Mouse (Mus musculus) forebrain, embryonic 12.5 days (tissue): Measurements from ENCODE around the gene Grin3b. TPM values are rescaled to one million over a fixed set of nuclear protein-coding genes. Genes with fewer than 3 reads are reported as not detected.

Experiments used
- ATAC-seq: fragments of 200-750 bp; cut with Nextera tagmentation; 2 replicates; pipeline ENCODE4 v1.8.0; 2017; ENCODE audit warnings: moderate TSS enrichment; ENCODE audit not compliant: low FRiP score
- H3K27ac ChIP-seq: fragments of 300-500 bp; sonication (generic); 2 replicates; pipeline ENCODE4 v1.5.1; 2016; ENCODE audit warnings: mild to moderate bottlenecking
- H3K27me3 ChIP-seq: fragments of 300-500 bp; sonication (generic); 2 replicates; pipeline ENCODE4 v1.6.1; 2016; ENCODE audit warnings: mild to moderate bottlenecking
- H3K36me3 ChIP-seq: fragments of 300-500 bp; sonication (generic); replicated peaks from 2 replicates; pipeline ENCODE4 v1.6.1; 2016; ENCODE audit warnings: mild to moderate bottlenecking
- H3K4me1 ChIP-seq: fragments of 300-500 bp; sonication (generic); 2 replicates; pipeline ENCODE4 v1.6.1; 2016
- H3K4me2 ChIP-seq: fragments of 300-500 bp; sonication (generic); 2 replicates; pipeline ENCODE4 v1.6.1; 2016; ENCODE audit warnings: mild to moderate bottlenecking, moderate library complexity
- H3K4me3 ChIP-seq: fragments of 300-500 bp; sonication (generic); replicated peaks from 2 replicates; pipeline ENCODE4 v1.5.1; 2016; ENCODE audit warnings: mild to moderate bottlenecking
- H3K9ac ChIP-seq: fragments of 300-500 bp; sonication (generic); 2 replicates; pipeline ENCODE4 v1.6.1; 2016; ENCODE audit warnings: mild to moderate bottlenecking
- H3K9me3 ChIP-seq: fragments of 300-500 bp; sonication (generic); 2 replicates; pipeline ENCODE4 v1.6.1; 2016
- WGBS: fragments of 180-500 bp; shearing (Covaris S2); methylation state at CpG from one replicate; pipeline ENCODE4 v1.1.7; 2016; 5-methylcytosine and 5-hydroxymethylcytosine counted together
- polyA plus RNA-seq: library from polyadenylated mRNA; unstranded; fragments of >200 nt; fragmentation: Nextera tagmentation; extraction: Ambion mirVana; gene quantifications from 2 replicates; pipeline ENCODE4 v1.2.1, GENCODE M21; 2016

The Grin3b gene
- polyA plus RNA-seq, 1 experiment from 2014 or later = 0.46 TPM

- no peaks in the 10 kb centered on the region for H3K36me3 ChIP-seq
- H3K27me3 ChIP-seq = peaks cover 43% of the 10 kb centered on the region
- ATAC-seq = peak; percentile 82
- peaks cover 21% of the 10 kb centered on the region for H3K4me1 ChIP-seq
- no peaks in the 10 kb centered on the region for H3K9me3 ChIP-seq
- peak overlapping the region; percentile 47 for H3K4me3 ChIP-seq
- H3K4me2 ChIP-seq = peak overlapping the region; percentile 76
- peak overlapping the region; percentile 50 for H3K9ac ChIP-seq
- H3K27ac ChIP-seq = peak overlapping the region; percentile 60
- 0% methylated on average over 35 of the region's 35 CpGs for WGBS
These were observed 26.7 kb downstream of the Grin3b start for GRCm38 (mm10) chr10:79997034-79997760.

GRCm38 (mm10) chr10:79997819-79998218 is 27.3 kb downstream of the Grin3b start:
- 0 out of 2 replicates have a peak, but pooled peaks have one; percentile 28 for ATAC-seq
- 6% methylated on average over 15 of the region's 15 CpGs for WGBS
- Histone ChIP-seq H3K4me1 (peaks cover 21% of the 10 kb centered on the region), H3K9me3 (no peaks in the 10 kb centered on the region), H3K27ac (no peak overlapping the region), H3K36me3 (no peaks in the 10 kb centered on the region), H3K9ac (peak overlapping the region; percentile 50), H3K4me3 (peak overlapping the region; percentile 47), H3K27me3 (peaks cover 50% of the 10 kb centered on the region), H3K4me2 (peak overlapping the region; percentile 76)

GRCm38 (mm10) chr10:80001945-80002344 is 31.4 kb downstream of the Grin3b start:
- Histone ChIP-seq H3K9me3 (no peaks in the 10 kb centered on the region), H3K36me3 (no peaks in the 10 kb centered on the region), H3K27ac (no peak overlapping the region), H3K4me1 (peaks cover 22% of the 10 kb centered on the region), H3K27me3 (peaks cover 76% of the 10 kb centered on the region), H3K9ac (no peak overlapping the region), H3K4me3 (no peak overlapping the region), H3K4me2 (no peak overlapping the region)
- ATAC-seq = no peak
- 72% methylated on average over 9 of the region's 9 CpGs for WGBS

DNA sequence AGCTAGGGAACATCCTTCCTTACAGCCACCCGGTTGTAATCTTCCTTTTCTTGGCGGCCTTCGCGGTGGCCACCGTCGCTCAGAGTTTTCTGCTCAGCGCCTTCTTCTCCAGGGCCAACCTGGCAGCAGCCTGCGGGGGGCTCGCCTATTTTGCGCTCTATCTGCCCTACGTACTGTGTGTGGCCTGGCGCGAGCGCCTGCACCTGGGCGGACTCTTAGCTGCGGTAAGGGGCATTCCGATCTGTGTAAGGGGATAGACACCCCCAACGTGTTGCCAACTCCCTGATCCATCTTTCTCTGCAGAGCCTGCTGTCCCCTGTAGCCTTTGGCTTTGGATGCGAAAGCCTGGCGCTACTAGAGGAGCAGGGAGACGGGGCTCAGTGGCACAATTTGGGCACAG is 32.3 kb downstream of the Grin3b start:
- peaks cover 80% of the 10 kb centered on the region for H3K27me3 ChIP-seq
- H3K9ac ChIP-seq = no peak overlapping the region
- no peak overlapping the region for H3K27ac ChIP-seq
- H3K9me3 ChIP-seq = no peaks in the 10 kb centered on the region
- 18% methylated on average over 21 of the region's 21 CpGs for whole genome bisulfite sequencing
- no peak for ATAC-seq
- H3K4me2 ChIP-seq = no peak overlapping the region
- no peak overlapping the region for H3K4me3 ChIP-seq
- H3K4me1 ChIP-seq = peaks cover 13% of the 10 kb centered on the region
- no peaks in the 10 kb centered on the region for H3K36me3 ChIP-seq

GRCm38 (mm10) chr10:80003374-80004232 is 33.1 kb downstream of the Grin3b start:
- Histone ChIP-seq H3K36me3 (no peaks in the 10 kb centered on the region; the same call in 1 of the 2 replicates), H3K27me3 (peaks cover 72% of the 10 kb centered on the region), H3K9ac (no peak overlapping the region), H3K4me2 (no peak overlapping the region), H3K9me3 (no peaks in the 10 kb centered on the region), H3K4me3 (no peak overlapping the region), H3K27ac (no peak overlapping the region), H3K4me1 (peaks cover 6% of the 10 kb centered on the region; the same call in 1 of the 2 replicates)
- WGBS = 65% methylated on average over 9 of the region's 9 CpGs
- no peak for ATAC-seq

GRCm38 (mm10) chr10:80004233-80004705 is 33.8 kb downstream of the Grin3b start:
- no peak overlapping the region for H3K4me3 ChIP-seq
- no peak overlapping the region for H3K27ac ChIP-seq
- H3K9ac ChIP-seq = no peak overlapping the region
- H3K27me3 ChIP-seq = peaks cover 65% of the 10 kb centered on the region
- H3K36me3 ChIP-seq = peaks cover 2% of the 10 kb centered on the region; the same call in 1 of the 2 replicates
- WGBS = 88% methylated on average over 8 of the region's 8 CpGs
- peaks cover 6% of the 10 kb centered on the region; the same call in 1 of the 2 replicates for H3K4me1 ChIP-seq
- ATAC-seq = no peak
- H3K9me3 ChIP-seq = no peaks in the 10 kb centered on the region
- no peak overlapping the region for H3K4me2 ChIP-seq

DNA sequence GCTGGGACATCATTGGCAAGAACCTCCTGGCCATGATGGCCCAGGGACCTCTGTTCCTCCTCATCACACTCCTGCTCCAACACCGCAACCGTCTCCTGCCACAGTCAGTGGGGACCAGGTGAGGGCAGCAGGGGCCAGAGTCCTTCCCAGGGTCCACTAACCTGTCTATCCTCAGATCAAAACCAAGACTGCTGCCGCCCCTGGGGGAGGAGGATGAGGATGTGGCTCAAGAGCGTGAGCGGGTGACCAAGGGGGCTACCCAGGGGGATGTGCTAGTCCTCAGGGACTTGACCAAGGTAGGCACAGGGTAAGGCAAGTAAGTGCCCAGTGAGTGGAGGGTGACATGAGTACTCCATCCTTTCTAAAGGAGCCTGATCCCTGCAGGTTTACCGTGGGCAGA is 41.2 kb downstream of the Grin3b start:
- Histone ChIP-seq H3K9ac (no peak overlapping the region), H3K4me2 (no peak overlapping the region), H3K9me3 (peaks cover 18% of the 10 kb centered on the region), H3K27me3 (peaks cover 64% of the 10 kb centered on the region), H3K27ac (no peak overlapping the region), H3K4me1 (no peaks in the 10 kb centered on the region), H3K4me3 (no peak overlapping the region), H3K36me3 (peaks cover 16% of the 10 kb centered on the region)
- WGBS = 87% methylated on average over 6 of the region's 6 CpGs
- ATAC-seq = no peak

- H3K4me1 ChIP-seq = no peaks in the 10 kb centered on the region
- no peak for ATAC-seq
- H3K4me2 ChIP-seq = no peak overlapping the region
- no peak overlapping the region for H3K27ac ChIP-seq
- no peak overlapping the region for H3K9ac ChIP-seq
- WGBS = 29% methylated on average over 25 of the region's 25 CpGs
- H3K9me3 ChIP-seq = peaks cover 18% of the 10 kb centered on the region
- H3K36me3 ChIP-seq = peaks cover 16% of the 10 kb centered on the region
- peaks cover 72% of the 10 kb centered on the region for H3K27me3 ChIP-seq
- H3K4me3 ChIP-seq = no peak overlapping the region
These were observed 43.1 kb downstream of the Grin3b start for GRCm38 (mm10) chr10:80013609-80014008.

GRCm38 (mm10) chr10:80014484-80015290 is 44.2 kb downstream of the Grin3b start:
- ATAC-seq = no peak
- no peak overlapping the region for H3K4me3 ChIP-seq

GRCm38 (mm10) chr10:80015583-80015982 is 45.1 kb downstream of the Grin3b start:
- H3K9ac ChIP-seq = no peak overlapping the region
- H3K27ac ChIP-seq = no peak overlapping the region
- ATAC-seq = no peak
- H3K27me3 ChIP-seq = peaks cover 87% of the 10 kb centered on the region
- WGBS = 86% methylated on average over 10 of the region's 10 CpGs
- no peak overlapping the region for H3K4me2 ChIP-seq
- no peak overlapping the region for H3K4me3 ChIP-seq
- H3K4me1 ChIP-seq = peaks cover 16% of the 10 kb centered on the region; the same call in 1 of the 2 replicates
- H3K9me3 ChIP-seq = peaks cover 8% of the 10 kb centered on the region
- peaks cover 6% of the 10 kb centered on the region for H3K36me3 ChIP-seq

More at GRCm38 (mm10) chr10:80014484-80015290, 44.2 kb downstream of the Grin3b start:
- H3K36me3 ChIP-seq = peaks cover 13% of the 10 kb centered on the region
- H3K9ac ChIP-seq = no peak overlapping the region
- H3K27me3 ChIP-seq = peaks cover 82% of the 10 kb centered on the region
- peaks cover 10% of the 10 kb centered on the region; the same call in 1 of the 2 replicates for H3K4me1 ChIP-seq
- WGBS = 17% methylated on average over 28 of the region's 28 CpGs
- no peak overlapping the region for H3K4me2 ChIP-seq
- H3K9me3 ChIP-seq = peaks cover 17% of the 10 kb centered on the region
- no peak overlapping the region for H3K27ac ChIP-seq

DNA sequence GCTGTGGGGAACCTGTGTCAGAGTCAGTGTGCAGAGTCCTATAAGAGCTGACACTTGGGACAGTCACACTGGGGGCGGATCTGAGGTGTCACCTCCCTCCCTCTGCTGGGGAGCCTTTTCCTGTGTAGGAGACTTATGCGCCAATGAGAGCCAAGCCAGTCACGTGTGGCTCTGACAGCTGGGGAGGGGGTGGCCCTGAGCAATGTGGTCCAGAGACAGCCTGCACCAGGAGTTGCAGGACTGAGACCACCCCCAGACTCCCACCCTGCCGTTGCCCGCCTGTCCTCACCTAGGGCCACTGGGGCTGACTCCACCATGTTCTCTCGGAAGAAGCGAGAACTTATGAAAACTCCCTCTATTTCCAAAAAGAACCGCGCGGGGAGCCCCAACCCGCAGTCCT is 46.0 kb downstream of the Grin3b start, which contains the start of gene Arhgap45:
TSS of gene Arhgap45 (plus strand) at position 143 of the 400 bp plus-strand sequence.
- Histone ChIP-seq H3K27me3 (peaks cover 86% of the 10 kb centered on the region), H3K36me3 (no peaks in the 10 kb centered on the region; the same call in 1 of the 2 replicates), H3K9ac (no peak within 1 kb of the TSS), H3K4me2 (no peak within 1 kb of the TSS), H3K27ac (no peak within 1 kb of the TSS), H3K9me3 (no peaks in the 10 kb centered on the region), H3K4me1 (peaks cover 16% of the 10 kb centered on the region; the same call in 1 of the 2 replicates), H3K4me3 (0 out of 2 replicates have a peak within 1 kb of the TSS, but pooled peaks have one; percentile 3)
- no peak for ATAC-seq
- WGBS = 73% methylated on average over 11 of the region's 11 CpGs
